Mouse (Mus musculus): Measurements from ENCODE around the gene Patj.

Patj gene

DNA sequence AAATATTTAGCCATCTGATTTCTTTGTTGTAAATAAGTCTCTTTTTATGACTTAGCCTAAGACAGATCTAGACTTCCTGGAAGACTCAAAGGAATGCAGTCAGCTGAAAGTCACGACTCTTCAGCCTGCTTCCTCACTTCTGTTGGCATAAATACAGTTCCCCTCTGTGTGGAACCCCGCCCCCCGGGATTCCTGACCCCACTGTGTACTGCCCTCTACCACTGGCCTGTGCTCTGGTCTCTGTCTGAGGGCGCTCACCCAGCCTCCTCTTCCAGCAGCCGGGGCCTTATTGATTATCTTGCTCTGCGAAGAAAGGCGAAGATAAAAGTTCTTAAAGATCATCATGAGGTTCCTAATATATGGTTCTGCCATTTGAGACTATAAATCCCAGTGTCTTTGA, 258.1 kb downstream of the Patj start:
- in situ Hi-C loops (cut with MboI, MseI), result no loop called here

DNA sequence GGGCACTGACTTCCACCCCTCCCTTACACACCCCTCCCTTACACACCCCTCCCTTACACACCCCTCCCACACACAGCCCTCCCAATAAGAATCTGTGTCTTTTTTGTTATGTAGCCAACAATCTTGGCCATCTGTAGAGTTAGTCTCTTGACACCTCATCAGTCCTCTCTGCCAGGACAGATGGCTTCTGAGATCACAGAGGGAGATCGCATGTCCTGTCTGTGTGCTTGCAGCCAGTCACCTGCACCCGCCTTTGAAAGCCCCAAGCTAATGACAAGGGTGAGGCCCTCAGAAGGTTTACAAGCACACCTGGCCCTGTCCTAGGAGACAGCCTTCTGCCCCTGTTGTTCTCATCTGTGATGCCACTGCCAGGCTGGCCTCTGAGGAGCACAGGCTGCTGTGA, 258.8 kb downstream of the Patj start:
- in situ Hi-C loops (cut with MboI, MseI), result no loop called here

DNA sequence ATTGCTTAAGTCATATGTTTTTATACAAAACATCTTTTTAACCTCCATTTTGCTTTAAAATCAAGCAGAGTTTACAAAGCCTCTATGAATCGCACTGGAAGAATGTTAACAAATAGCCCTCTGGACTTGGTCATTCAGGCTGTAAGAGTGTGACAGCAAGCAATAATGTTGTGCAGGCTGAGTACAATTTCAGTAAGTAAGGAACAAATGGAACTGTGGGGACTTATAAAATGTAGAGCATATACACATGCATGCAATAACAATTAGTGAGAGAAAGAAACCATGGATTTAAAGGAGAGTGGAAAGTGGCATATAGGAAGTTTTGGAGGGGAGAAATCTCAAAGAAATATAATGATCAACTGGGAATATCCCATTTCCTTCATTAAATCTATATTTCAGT, 261.2 kb downstream of the Patj start:
- in situ Hi-C loops (cut with MboI, MseI), result loop anchor here (5.0 kb wide), 1 partner anchor 99 kb away; no protein-coding TSS in a partner anchor

DNA sequence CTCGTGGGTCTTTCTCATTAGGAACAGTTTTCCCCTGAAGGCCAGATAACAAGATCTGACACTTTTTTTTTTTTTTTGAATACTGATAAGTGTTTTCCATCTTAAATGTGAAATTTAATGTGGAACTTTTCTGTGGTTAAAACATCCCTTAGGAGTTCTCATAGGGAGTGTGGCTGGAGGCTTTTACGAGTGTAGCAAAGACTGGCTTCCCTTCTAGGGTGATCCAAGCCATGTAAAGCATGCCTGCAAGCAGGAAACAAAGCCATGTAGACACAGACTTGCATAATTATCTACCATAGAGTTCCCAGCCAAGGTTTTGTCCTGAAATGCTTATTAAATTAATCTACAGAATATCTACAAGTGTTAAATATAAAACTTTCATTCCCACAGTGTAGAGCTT, 263.4 kb downstream of the Patj start:
- in situ Hi-C loops (cut with MboI, MseI), result loop anchor here (5.0 kb wide), 1 partner anchor 102 kb away; no protein-coding TSS in a partner anchor

DNA sequence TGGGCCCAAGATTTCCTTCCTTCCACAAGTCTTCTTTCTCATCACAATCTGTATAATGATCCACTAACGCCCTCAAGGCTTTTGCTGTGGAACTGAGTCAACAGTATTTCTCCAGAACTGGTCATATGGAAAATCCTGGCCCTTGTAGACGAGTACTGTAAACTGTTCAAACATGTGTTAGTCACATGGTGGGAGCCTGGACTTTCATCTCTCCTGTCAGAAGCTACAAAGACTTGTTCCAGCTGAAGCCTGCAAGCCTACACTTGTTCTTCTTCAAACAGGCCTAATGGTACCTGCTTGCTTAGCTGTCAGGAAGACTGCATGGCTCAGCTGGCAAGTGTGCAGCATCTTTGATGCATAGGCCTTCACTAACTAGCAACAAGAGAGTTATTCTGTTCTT, 264.9 kb downstream of the Patj start:
- in situ Hi-C loops (cut with MboI, MseI), result no loop called here

DNA sequence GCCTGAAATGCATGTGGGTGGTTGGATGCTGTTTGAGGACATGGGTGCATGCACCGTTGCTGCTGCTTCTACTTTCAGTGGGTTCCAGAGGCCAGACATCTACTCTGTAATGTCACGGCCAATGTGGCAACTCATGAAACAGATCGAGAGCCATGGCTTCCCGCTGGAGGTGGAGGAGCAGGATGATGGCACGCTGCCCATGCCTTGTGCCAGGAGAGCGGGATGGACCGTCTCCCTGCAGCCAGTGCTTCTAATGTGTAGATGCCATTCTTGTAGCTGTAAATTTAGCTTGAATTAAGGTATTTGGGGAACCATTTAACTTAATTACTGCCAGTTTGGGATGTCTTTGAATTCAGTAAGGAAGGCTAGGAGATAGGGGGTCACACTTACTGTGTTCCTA, 270.3 kb downstream of the Patj start:
- in situ Hi-C loops (cut with MboI, MseI), result no loop called here

DNA sequence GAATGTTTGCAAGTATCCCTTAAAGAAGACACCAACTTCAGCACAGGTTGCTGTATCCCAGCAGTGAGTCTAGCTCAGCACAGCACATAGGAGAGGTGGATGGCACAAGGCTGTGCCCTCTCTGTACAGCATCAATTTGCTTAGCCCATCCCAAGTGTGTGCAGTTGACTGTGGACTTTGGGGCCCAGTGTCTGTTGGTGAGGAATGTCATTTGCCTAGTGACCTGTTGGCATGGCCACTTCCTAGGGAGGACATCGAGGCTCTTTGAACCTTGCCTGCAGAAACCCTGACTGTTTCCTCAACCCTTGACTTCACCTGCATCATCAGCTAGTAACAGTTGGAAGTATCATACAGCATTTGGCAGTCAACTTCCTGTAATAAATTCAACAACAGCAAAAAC, 270.9 kb downstream of the Patj start:
- in situ Hi-C loops (cut with MboI, MseI), result no loop called here

DNA sequence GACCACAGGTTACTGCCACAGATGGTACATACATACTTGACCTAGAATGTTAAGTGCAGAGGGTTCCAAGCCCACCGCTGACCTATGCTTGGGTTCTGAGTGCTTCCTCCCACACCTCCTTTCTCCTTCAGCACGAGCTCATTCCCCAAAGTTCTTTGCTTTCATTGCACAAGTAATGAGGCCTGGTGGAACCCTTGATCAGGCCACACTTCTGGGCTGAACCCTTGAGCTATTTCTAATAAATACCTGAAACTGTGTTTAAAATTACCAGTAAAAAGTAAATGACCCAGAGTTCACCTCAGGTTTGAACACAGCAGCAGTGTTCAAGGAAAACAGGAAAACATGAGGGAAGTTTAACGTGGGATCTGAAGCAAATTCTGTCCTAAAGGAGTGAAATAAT, 271.4 kb downstream of the Patj start:
- in situ Hi-C loops (cut with MboI, MseI), result no loop called here

DNA sequence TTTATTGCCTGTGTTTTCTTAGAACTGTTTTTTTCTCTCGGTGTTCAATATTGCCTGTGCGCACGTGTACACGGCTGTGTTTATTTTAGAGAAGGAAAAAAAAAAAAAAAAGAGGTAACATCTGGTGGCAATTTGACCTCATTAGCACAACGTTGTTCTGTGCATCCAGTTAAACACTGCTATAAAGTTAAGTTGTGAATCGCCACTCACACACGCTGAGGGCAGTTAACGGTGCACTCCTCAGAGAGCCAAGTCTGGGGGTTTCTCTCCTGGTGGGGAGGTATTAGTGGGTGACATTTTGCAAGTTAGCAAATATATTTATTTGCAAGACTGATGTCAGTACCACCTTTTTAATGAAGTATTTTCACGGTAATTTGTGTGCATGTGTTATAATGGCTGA, 281.9 kb downstream of the Patj start:
- in situ Hi-C loops (cut with MboI, MseI), result no loop called here

DNA sequence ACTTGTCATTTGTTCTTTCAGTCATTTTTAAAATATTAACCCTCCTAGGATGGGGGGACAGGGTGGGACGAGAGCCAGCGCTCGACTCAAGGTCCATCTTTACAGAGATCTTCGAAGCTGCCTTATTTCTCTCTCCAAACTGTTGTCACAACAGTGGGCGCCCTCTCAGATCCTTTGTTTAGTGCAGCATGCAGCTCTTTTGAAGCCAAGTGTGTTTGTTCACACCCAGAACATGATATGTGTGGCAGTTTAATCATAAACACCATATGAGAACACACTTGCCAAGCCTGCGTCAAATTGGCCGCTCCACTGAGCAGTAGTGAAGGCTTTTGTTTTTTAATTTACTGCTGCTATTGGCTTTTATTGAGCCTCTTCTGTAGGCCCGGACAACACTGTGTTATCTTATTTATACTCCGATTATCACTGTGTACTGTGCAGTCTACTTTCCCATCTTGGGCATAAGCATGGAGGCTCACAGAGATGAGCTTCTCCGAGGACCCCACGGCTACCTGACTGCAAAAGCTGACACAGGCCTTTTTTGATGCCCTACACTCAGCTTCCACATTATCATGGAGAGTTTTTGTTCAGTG, 291.2 kb downstream of the Patj start:
- in situ Hi-C loops (cut with MboI, MseI), result no loop called here

DNA sequence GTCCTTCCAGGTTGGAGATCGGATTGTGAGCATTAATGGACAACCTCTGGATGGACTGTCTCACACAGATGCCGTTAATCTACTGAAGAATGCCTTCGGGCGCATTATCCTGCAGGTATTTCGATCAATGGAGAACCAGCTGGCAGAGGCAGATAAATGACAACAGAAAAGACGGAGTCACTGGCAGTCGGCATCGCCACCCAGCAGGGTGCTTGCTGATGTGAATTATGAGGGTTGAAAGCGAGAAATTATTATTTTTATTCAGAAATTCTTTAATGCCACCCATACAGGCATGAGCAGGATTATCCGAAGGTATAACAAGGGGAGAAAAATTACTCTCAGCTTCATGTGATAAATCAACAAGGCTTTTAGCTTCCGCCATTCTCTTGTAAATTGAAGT, 292.5 kb downstream of the Patj start:
- in situ Hi-C loops (cut with MboI, MseI), result no loop called here

DNA sequence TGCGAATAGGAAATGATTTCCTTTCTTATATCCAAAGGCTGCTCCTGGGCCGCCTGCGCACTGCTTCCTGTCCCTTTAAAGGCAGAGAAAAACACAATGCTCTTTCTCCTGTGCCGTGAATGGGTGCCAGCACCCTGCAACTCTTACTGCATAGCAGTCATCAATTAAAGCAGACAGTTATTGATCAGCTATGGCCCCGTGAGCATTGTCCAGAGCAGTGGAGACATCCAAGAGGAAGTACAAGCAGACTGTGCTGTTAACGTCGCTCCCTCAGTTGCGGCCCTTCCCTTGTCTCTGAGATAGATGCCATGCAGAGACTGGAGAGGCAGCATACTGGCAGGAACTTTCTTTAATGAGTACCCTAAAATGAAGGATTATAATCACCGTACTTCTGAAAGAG, 292.9 kb downstream of the Patj start:
- in situ Hi-C loops (cut with MboI, MseI), result no loop called here

DNA sequence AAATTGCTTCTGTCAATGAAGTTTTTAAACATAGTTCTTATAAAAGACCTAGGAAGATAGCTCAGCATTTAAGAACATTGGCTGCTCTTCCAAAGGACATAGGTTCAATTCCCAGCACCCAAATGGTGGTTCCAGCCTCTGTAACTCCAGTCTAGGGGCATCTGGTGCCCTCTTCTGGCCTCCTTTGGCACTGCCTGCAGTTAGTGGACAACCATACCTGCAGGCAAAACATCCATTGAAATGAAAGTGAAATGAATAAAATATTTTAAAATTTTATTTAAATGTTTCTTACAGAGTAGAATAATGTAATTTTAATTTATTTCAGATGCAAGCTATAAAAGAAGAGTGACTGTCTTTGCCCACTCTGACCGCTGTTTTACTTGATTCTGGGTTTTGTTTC, 294.4 kb downstream of the Patj start:
- in situ Hi-C loops (cut with MboI, MseI), result loop anchor here (10.0 kb wide), 1 partner anchor 55 kb away; no protein-coding TSS in a partner anchor

DNA sequence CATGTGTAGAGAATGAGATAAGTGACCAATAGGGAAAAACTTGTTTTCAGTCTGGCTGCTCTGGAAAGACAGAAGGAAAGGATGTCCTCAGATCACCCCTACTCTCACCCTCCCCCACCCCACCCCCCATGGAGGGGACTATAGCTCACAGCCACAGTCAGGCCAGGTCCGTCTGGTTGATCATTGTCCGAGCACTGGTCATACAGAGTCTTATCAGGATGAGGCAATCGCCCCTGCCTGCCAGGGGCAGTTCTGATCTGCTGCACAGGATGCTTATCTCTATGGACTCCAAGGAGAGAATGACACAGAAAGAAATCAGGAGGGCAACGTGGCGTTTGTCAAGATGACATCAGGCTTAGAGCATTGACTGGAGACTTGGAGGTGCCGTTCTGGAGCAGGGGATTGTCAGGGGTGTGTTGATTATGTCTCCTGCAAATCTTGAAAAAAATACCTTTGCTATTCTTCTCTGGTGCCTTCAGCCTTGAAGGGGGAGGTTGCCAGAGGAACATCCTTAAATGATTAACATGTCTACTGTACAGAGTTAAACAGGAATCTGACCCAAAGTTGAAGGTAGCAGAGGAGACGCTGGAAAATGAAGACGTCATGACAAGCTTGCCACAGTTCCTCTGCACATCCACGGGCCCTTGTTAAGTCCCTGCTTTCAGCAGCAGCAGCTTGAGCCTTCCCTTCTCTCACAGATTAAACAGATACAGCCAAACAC, 298.0 kb downstream of the Patj start:
- in situ Hi-C loops (cut with MboI, MseI), result loop anchor here (10.0 kb wide), 1 partner anchor 59 kb away; no protein-coding TSS in a partner anchor

DNA sequence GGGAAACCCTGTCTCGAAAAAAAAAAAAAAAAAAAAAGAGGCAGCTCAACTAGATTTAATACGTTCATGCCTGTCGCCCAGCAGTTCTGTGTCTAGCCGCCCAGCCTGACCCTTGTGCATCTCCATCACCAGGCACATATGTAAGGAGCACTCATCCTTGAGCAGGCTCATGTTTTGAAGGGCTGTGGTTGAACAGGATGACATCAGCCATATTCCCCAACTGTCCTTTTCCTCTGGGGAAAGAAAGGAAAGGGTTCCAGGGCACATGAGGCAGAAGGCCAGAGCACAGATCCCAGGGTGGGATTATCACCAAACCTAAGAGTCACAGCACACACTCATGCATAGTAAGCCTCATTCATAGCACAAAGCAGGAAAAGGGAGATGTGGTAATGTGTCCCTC, 302.3 kb downstream of the Patj start:
- in situ Hi-C loops (cut with MboI, MseI), result loop anchor here (10.0 kb wide), 1 partner anchor 63 kb away; no protein-coding TSS in a partner anchor

DNA sequence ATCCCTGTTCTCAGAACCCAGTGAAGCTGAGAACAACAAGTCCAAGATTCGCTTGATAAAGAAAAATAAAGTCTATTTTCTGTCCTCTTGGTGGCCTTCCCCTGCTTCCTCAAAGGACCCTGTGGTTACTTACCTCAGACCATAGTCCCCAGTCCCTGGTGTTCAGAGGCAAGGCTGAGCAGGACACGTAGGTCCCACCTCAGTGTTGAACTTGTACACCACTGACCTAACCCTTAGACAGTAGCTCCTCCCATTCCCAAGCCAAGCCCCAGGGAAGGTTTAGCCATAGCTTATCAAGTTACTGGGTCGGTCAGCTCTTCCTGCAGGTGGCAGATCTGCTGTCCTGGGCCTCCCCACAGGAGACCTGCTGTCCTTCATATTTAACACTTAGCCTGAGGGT, 303.3 kb downstream of the Patj start:
- in situ Hi-C loops (cut with MboI, MseI), result loop anchor here (10.0 kb wide), 1 partner anchor 64 kb away; no protein-coding TSS in a partner anchor

DNA sequence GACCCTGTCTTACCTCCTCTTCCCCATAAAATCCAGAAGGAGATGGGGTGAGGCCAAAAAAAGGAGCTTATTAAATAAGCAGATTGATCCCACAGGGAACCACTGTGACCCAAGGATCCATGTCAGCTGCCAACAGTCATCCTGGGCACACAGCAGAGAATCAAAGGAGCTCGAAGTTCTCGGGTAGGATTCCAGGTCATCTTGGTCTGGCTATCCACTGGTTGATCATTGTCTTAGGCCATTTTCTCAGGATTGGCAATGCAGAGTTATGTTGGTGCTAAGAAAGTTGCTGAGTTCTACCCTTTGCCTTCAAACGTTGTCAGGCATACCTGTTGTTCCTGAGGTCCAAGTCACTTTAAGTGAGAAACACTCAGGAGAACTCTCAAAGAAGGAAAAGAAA, 304.6 kb downstream of the Patj start:
- in situ Hi-C loops (cut with MboI, MseI), result loop anchor here (25.0 kb wide), 1 partner anchor 363 kb away; no protein-coding TSS in a partner anchor

DNA sequence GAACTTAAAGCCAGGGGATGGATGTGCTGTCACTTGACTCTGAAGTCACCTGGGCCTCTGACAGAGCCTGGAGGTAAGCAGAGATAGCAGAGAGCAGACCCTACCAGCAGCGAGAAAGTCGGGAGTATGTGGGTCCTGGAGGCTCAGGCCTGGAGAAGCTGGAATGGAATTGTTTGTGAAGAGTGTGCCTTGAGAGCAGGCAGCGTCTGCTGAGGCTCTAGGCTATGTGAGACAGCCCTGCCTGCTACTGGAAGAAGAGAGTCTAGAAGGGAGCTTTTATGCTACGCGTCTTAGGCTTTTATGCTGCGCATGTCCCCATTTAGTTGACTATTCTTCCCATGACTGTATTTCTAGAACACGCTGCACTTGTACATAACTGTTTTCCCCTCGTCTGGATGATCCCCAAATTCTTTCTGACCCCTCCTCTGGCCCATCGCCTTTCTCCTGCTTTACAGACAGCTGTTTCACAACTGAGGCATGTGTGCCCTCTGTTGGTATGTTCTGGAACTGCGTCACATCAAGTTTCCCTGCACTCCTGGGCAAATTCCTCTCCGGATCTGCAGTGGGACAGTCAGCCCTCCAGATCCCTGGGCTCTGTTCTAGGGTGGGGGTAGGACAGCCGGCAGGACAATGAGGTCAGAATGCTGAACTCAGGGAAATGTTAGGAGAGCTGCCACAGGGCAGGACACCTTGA, 306.8 kb downstream of the Patj start:
- in situ Hi-C loops (cut with MboI, MseI), result loop anchor here (25.0 kb wide), 1 partner anchor 365 kb away; no protein-coding TSS in a partner anchor

DNA sequence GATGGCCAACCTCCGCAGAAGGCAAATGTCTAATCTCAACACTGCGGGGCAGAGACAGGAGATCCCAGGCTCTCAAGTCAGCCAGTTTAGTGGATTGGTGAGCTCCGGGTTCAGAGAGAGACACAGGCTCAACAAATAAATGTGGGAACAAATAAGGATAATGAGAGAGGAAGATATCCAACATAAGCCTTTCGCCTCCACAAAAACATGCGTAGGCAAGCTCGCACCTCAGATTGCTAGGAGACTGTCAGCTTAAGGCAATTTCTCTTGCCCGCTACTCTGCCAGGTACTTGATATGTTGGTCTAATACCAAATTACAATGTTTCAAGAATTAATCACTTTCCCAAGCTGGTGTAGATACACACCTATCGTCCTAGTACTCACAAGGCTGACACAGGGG, 315.3 kb downstream of the Patj start:
- in situ Hi-C loops (cut with MboI, MseI), result loop anchor here (10.0 to 25.0 kb wide), 2 partner anchors 374 to 474 kb away; no protein-coding TSS in a partner anchor

DNA sequence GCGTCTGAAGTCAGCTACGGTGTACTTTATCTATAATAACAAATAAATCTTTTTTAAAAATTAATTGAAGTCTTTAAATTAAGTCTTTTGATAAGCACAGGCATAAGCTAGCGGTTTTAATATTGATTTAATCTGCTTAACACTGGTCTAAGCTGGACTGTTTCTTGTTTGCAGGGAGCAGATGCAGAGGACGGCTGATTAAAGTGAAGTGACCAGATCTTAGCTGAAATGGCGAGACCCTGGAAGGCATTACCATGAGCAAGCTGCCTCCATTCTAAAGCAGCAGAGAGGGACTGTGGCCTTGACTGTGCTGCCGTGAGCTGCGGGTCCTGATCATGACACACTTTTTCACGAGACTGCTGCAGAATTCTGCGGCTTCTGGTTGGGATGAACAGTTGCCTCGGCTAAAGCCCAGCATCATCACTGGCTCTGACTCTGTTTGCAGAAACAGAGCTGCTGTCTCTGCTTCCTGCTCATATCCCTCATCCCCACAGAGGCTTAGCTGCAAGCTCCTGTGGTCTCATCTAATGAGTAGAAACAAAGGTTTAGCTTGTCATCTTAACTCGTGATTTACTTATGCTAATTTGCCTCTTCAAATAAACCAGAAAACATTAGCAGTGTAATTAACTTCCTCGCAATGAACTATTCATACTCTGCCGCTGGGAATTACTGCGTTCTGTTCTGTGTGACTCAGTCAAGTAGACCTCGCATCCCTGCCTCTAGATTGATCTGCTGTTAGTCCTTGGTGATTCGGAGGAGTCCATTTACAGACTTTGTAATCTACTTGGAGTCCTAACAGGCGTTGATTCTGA, 322.4 kb downstream of the Patj start:
- in situ Hi-C loops (cut with MboI, MseI), result loop anchor here (10.0 to 25.0 kb wide), 2 partner anchors 381 to 467 kb away; no protein-coding TSS in a partner anchor

DNA sequence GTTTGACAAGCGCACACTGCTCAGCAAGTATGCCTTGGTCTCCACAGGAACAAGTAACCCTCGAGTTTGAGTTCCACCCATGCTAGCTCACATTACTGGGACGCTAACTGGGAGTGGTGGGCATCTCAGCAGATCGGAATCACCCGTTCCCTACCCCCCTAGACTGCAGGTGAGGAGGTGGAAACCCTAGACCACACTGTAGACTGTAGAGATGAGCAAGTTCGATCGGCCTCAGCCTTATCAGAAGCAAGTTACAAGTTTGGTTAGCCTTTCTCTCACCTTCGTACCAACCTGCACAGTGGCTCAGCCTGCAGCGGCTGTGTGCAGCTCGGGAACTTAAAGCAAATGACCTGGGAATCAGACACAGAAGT, 322.9 kb downstream of the Patj start:
- in situ Hi-C loops (cut with MboI, MseI), result loop anchor here (10.0 to 25.0 kb wide), 2 partner anchors 381 to 466 kb away; no protein-coding TSS in a partner anchor
